Mouse (Mus musculus) gonadal fat pad, adult 2 months (tissue): ENCODE measurements around the gene Ubxn11. TPM values are rescaled to one million over a fixed set of nuclear protein-coding genes. Genes with fewer than 3 reads are reported as not detected.
"Not testable (repeated sequence)": the region's sequence is repeated elsewhere in the genome, so short reads cannot be mapped to it uniquely, and the experiment has no call there.

Experiments
- DNase-seq: peaks from one replicate; pipeline ENCODE4 v3.0.0-alpha.2; 2012; ENCODE audit warnings: low read depth
- polyA plus RNA-seq: library from polyadenylated mRNA; depleted of rRNA; stranded (reverse); fragments of >200 nt; gene quantifications from 2 replicates; pipeline ENCODE4 v1.2.3, GENCODE M21; 2012; rRNA removed

Ubxn11 gene
- polyA plus RNA-seq, 1 experiment, result 22.2 TPM

GRCm38 (mm10) chr4:134144297-134144696 is 41.9 kb downstream of the Ubxn11 start:
- DNase-seq, result not testable (repeated sequence)

DNA sequence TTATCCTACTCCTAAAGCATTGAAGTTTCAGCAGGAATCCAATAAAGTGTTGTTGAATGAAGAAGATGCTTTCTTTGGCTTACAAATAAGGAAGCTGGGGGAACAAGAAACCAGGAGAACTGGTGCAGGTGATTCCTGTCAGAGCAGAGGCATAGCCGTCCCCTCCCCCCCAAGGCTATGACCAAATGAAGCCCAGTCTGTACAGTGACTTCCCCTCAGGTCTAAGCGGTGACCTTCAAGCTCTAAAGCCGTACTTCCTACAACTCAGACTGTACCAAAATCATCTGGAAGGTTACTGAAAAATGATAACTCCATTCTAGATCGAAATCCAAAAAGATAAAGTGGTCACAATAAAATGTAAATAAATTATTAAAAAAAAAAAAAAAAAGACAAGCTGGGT is 47.0 kb downstream of the Ubxn11 start:
- DNase-seq, result no peak

GRCm38 (mm10) chr4:134152112-134152511 is 49.7 kb downstream of the Ubxn11 start:
- no peak for DNase-seq

- no peak for DNase-seq
Observed at GRCm38 (mm10) chr4:134153656-134154055, 51.3 kb downstream of the Ubxn11 start.

DNA sequence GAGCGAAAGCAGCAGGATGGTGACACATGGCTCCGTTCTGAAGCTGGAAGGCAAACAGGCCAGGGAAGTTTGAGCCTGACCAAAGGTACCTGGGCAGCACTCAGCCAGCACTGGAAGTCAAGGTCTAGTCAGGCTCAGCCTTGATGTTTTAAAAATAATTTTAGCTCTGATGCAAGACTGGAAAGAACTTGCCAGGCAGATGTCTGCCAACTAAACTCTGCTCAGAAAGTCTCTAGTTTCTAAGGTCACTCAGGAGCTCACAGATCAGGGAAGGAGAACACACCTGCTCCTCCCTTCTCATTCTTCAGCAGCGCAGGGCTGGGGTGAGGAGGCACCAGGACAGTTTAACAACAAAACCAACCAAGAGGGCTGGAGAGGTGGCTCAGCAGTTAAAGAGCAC is 52.0 kb downstream of the Ubxn11 start:
- no peak for DNase-seq

GRCm38 (mm10) chr4:134155531-134155930 is 53.2 kb downstream of the Ubxn11 start:
- no peak for DNase-seq

DNA sequence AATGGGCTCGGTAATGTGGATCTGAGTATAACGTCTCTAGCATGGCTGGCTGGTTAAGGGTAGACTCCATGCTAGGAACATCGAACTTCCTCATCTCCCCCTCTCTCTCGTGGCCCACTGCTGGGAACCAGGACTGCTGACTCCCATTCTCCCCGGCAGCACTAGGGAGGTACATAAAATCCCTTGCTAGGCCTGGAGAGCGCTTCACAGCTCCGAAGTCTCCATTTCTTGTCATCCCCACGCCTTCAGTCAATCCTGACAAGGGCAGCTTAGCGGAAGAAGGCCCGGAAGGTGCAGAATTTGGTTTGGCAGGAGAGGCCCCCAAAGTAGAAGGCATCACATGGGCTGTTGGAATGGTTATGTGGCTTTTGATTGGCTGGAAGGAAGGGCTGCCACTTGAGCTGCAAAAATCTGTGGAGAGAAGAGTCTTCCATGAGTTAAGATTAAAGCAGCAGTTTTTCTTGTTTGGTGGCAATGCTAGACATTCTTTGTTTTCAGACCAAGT is 53.6 kb downstream of the Ubxn11 start:
- DNase-seq, result no peak

DNA sequence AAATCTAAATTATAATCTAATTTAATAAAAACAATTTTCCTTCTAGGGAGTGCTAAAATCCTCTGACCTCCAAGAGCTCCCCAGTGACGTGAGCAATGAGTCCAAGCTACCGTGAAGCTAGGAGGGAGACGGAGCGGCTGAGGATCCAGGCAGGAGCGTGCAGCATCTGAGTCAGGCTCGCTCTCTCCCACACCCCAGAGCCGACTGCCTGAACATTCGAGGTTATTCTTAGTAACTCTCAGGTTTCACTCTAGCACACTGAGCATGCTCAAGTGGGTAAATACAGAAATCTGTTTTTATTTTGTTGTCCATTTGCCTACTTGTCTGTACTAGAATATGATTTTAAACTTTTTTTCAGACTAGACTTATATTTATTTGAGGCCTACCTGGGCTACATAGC is 54.4 kb downstream of the Ubxn11 start:
- DNase-seq, result no peak

DNA sequence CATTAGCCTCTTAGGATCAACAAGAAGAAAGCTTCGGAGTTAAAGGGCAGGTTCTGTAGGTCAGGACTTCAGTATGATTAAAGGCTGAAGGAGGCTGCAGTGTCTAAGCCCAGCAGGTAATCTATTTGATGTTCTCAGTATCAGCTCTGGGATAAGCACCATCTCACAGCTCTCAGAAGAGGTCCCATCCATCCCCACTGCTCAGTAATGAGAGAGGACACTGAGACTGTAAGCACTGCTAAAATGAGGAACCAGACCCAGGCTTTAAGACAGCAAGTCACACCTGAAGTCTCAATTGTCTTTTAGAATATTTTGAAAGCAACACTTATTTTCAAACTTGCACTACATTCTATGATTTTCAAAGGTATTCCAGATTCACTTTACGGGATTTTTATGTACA is 55.2 kb downstream of the Ubxn11 start:
- DNase-seq, result no peak

DNA sequence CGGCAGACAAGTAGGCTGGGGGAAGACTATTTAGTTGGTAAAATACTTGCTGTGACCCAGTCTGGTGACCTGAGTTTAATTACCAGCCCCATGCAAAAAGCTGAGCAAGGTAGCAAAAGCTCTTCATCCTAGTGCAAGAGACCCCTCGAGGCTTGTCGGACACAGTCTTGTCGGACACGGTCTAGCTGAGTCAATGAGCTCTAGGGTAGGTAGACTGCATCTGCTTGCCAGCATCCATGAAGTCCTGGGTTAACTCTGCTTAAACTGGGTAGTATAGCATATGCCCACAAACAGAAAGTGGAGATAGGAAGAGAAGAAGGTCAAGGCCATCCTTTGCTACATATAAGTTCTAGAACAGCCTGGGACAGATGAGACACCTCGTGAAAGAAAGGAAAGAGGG is 56.4 kb downstream of the Ubxn11 start:
- no peak for DNase-seq

GRCm38 (mm10) chr4:134160071-134160470 is 57.7 kb downstream of the Ubxn11 start:
- not testable (repeated sequence) for DNase-seq

DNA sequence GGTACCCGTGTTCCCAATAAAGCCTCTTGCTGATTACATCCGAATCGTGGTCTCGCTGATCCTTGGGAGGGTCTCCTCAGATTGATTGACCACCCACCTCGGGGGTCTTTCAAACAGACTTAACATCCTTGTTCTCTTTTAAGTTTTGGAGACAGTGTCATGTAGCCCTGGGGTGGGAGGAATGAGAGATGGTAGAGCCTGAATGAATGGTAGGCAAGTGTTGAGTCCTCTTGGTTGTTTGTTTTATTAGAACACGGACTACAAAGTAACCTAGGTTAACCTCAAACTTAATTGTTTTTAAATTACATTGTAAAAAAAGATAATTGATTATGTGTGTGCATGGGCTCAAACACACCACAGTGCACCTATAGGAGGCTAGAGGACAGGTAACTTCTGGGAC is 62.2 kb downstream of the Ubxn11 start:
- no peak for DNase-seq

DNA sequence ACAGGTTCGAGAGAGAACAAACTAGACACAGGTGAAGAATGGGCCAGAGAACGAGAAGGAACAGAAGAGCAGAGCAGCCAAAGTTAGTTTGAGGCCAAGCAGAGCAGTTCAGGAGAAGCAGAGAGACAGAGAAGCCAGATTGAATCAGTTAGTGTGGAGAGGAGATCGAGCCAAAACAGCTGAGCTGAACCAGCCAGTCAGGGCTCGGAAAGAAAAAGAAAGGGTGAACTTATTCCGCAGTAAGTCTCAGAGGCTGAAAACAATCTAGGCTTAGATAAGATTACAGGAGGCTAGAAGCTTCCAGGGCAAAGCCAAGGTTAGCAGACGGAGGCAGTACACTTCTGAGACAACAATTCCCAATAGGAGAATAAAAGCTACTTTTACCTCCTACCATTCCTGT is 62.7 kb downstream of the Ubxn11 start:
- DNase-seq, result no peak

DNA sequence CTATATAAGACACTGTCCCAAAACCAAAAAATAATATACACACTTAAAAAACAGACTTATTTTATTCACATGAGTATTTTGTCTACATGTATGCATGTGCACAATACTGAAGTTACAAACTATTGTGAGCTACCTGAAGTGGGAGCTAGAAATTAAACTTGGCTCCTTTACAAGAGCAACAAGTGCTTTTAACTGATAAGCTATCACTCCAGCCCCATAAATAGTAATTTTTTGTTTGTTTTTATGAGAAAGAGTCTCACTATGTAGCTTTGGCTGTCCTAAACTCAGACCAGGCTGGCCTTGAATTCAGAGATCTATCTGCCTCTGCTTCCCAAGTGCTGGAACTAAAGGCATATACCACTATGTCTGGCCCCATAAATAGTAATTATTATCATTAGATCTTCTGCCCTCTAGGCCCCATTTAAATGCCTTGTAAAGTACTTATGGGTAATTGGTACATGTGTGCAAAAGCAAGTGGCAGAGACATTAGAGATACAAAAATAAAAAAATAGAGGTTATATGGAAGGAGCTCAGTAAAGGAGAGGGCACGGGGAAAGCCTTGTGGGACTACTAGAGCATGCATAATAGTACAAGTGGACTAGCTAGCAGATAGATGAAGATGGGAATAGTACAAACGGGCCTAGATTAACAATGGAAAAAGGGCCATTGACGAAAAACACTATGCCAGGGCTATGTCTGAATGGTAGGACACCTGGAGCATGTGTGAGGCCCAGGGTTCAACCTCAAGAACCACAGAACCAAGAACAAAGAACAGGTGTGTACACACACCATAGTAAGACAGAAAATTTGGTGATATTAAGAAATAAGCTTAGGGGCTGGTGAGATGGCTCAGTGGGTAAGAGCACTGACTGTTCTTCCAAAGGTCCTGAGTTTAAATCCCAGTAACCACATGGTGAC is 63.4 kb downstream of the Ubxn11 start:
- no peak for DNase-seq

DNA sequence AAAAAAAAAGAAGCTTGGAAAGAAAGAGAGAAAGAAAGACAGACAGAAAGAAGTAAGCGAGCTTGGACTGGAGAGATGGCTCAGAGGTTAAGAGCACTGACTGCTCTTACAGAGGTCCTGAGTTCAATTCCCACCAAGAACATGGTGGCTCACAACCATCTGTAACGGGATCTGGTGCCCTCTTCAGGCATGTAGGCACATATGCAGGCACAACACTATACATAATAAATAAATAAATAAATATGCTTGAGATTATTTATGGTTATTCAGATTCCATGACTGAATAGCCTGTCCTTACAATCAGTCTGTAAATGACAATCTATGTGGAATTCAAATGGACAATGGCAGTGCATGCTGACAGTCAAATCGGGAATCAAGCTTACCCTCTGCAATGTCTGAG is 64.5 kb downstream of the Ubxn11 start:
- DNase-seq, result no peak

DNA sequence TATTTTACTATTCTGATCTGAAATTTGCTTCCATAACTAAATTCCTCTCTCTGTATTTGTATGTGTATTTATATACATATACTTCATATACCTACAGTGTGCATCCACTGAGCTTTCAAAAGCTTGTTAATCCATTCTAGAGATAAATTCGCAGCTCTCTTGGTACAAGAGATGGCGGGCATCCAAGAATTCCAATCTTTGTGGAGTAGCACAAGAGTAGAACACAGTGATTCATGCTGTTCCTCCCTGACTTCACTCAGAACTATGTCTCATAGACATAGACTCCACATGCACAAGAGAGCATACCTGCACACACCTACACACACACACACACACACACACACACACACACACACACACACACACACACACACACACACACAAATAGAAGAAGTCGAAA is 70.0 kb downstream of the Ubxn11 start:
- DNase-seq, result no peak

Other genes with a start within 250 kb of the Ubxn11 start
- gene Rps6ka1, start 214.8 kb upstream of the Ubxn11 start, polyA plus RNA-seq, result 14.4 and 16.2 TPM in 2 replicates
- gene Hmgn2, start 133.9 kb upstream of the Ubxn11 start, polyA plus RNA-seq, result 49.6 and 50.2 TPM in 2 replicates
- 40.2 and 50.3 TPM in 2 replicates for gene Dhdds, start 101.7 kb upstream of the Ubxn11 start, polyA plus RNA-seq
- not detected in 2 replicates for gene Lin28a, start 83.7 kb upstream of the Ubxn11 start, polyA plus RNA-seq
- 0.42 and 0.84 TPM in 2 replicates for gene Zfp683, start 48.7 kb upstream of the Ubxn11 start, polyA plus RNA-seq
- 3.1 and 4.5 TPM in 2 replicates for gene Crybg2, start 41.8 kb upstream of the Ubxn11 start, polyA plus RNA-seq
- 1,433 and 3,556 TPM in 2 replicates for gene Cd52, start 7.5 kb upstream of the Ubxn11 start, polyA plus RNA-seq
- gene Sh3bgrl3, start 26.2 kb downstream of the Ubxn11 start, polyA plus RNA-seq, result 935 and 1,090 TPM in 2 replicates
- 21.3 and 29.8 TPM in 2 replicates for gene Cep85, start 84.5 kb downstream of the Ubxn11 start, polyA plus RNA-seq
- not detected in 2 replicates for gene Gm7534, start 100.4 kb downstream of the Ubxn11 start, polyA plus RNA-seq
- 0.23 and 0.56 TPM in 2 replicates for gene Catsper4, start 124.8 kb downstream of the Ubxn11 start, polyA plus RNA-seq
- gene Cnksr1, start 135.8 kb downstream of the Ubxn11 start, polyA plus RNA-seq, result 8.7 and 10.3 TPM in 2 replicates
- 0.05 TPM in 1 of 2 replicates, not detected in the other for gene E130218I03Rik, start 141.1 kb downstream of the Ubxn11 start, polyA plus RNA-seq
- gene Zfp593, start 143.0 kb downstream of the Ubxn11 start, polyA plus RNA-seq, result 8.7 and 8.9 TPM in 2 replicates
- gene Gm30191, start 144.4 kb downstream of the Ubxn11 start, polyA plus RNA-seq, result not detected in 2 replicates
- 15.0 and 15.6 TPM in 2 replicates for gene Grrp1, start 151.5 kb downstream of the Ubxn11 start, polyA plus RNA-seq
- gene Pdik1l, start 185.3 kb downstream of the Ubxn11 start, polyA plus RNA-seq, result 6.8 and 8.3 TPM in 2 replicates
- 1.0 and 1.1 TPM in 2 replicates for gene Trim63, start 212.6 kb downstream of the Ubxn11 start, polyA plus RNA-seq
- gene Slc30a2, start 240.6 kb downstream of the Ubxn11 start, polyA plus RNA-seq, result 41.8 and 53.7 TPM in 2 replicates